In the genomic region with DNA sequence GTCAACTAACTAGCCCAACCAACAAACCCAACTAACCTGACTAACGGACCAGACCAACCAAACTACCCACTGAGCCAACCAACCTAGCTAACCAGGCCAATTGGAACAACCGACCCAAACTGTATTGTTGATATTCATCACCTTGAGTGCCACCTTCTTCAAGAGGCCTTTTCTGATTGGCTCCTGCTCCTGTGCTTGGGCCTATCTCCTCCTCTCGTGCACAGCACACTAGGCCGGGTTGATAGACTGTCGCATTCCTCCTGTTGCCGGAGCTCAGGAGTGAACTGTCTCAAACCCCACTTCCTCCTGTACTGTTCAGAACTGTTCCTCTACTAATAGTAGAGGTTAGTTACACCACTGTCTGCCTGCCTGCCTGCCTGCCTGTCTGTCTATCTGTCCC, we compare ENCODE assay signal across 23 mouse cellular contexts. TPM values are rescaled to one million over a fixed set of nuclear protein-coding genes. Genes with fewer than 3 reads are reported as not detected.
DNase-seq lines count a peak whose midpoint lies in the region; ATAC-seq lines count a peak whose summit lies in the region.
"Had no signal": no experiment of that assay in that cellular context is flagged by ENCODE, and none has a peak within 500 bp of the region (broad histone marks: within the 10 kb centered on the region; RNA-seq: fewer than 3 reads in every experiment).

No protein-coding gene starts in this region.

- H3K4me3 ChIP-seq in liver, embryonic 16.5 days (ENCODE audit: low read depth, low read length) = no peak overlapping the region
- H3K4me3 ChIP-seq in hindbrain, embryonic 10.5 days = no peak overlapping the region
- H3K4me3 ChIP-seq in embryonic facial prominence, embryonic 10.5 days = no peak overlapping the region
- H3K4me3 ChIP-seq: forebrain, embryonic 15.5 days; heart, adult 2 months; heart, embryonic 15.5 days; limb, embryonic 15.5 days; midbrain, embryonic 12.5 days; neural tube, embryonic 13.5 days had no signal

- H3K4me2 ChIP-seq in liver, embryonic 16.5 days (ENCODE audit: low read depth, low read length) = peak overlapping the region; percentile 28
- H3K4me2 ChIP-seq: forebrain, embryonic 15.5 days; heart, embryonic 15.5 days; limb, embryonic 15.5 days; midbrain, embryonic 12.5 days; neural tube, embryonic 13.5 days had no signal

- H3K9me3 ChIP-seq in liver, embryonic 16.5 days (replicated peaks; ENCODE audit: control insufficient read depth, low read length) = no peaks in the 10 kb centered on the region
- no peaks in the 10 kb centered on the region for H3K9me3 ChIP-seq in hindbrain, embryonic 10.5 days
- H3K9me3 ChIP-seq in embryonic facial prominence, embryonic 10.5 days = no peaks in the 10 kb centered on the region
- H3K9me3 ChIP-seq: forebrain, embryonic 15.5 days; heart, embryonic 15.5 days; limb, embryonic 15.5 days; midbrain, embryonic 12.5 days; neural tube, embryonic 13.5 days had no signal

- no peak overlapping the region for H3K27ac ChIP-seq in liver, embryonic 16.5 days (ENCODE audit: low read length)
- no peak overlapping the region for H3K27ac ChIP-seq in hindbrain, embryonic 10.5 days
- no peak overlapping the region for H3K27ac ChIP-seq in embryonic facial prominence, embryonic 10.5 days (replicated peaks)
- H3K27ac ChIP-seq: forebrain, embryonic 15.5 days; heart, adult 2 months; heart, embryonic 15.5 days; hindbrain, postnatal 0 days; limb, embryonic 15.5 days; midbrain, embryonic 12.5 days; neural tube, embryonic 13.5 days had no signal

- peaks cover 8% of the 10 kb centered on the region for H3K4me1 ChIP-seq in liver, embryonic 16.5 days (ENCODE audit: control insufficient read depth, low read depth, low read length)
- 0 out of 2 replicates have a peak, but pooled peaks cover 5% of the 10 kb centered on the region for H3K4me1 ChIP-seq in hindbrain, embryonic 10.5 days (replicated peaks)
- peaks cover 7% of the 10 kb centered on the region; the same call in 1 of the 2 replicates for H3K4me1 ChIP-seq in embryonic facial prominence, embryonic 10.5 days
- H3K4me1 ChIP-seq: forebrain, embryonic 15.5 days; midbrain, embryonic 12.5 days; neural tube, embryonic 13.5 days had no signal

- H3K36me3 ChIP-seq in liver, embryonic 16.5 days (ENCODE audit: control insufficient read depth, insufficient read depth) = no peaks in the 10 kb centered on the region
- peaks cover 24% of the 10 kb centered on the region for H3K36me3 ChIP-seq in hindbrain, embryonic 10.5 days
- peaks cover 66% of the 10 kb centered on the region for H3K36me3 ChIP-seq in embryonic facial prominence, embryonic 10.5 days (replicated peaks)
- H3K36me3 ChIP-seq: forebrain, embryonic 15.5 days; heart, embryonic 15.5 days; neural tube, embryonic 13.5 days had no signal

- H3K9ac ChIP-seq in liver, embryonic 16.5 days (ENCODE audit: low read depth, low read length) = no peak overlapping the region
- H3K9ac ChIP-seq: forebrain, embryonic 15.5 days; heart, embryonic 15.5 days; limb, embryonic 15.5 days; midbrain, embryonic 12.5 days; neural tube, embryonic 13.5 days had no signal

- 40% methylated on average over 6 of the region's 6 CpGs for WGBS in liver, embryonic 16.5 days (ENCODE audit: insufficient replicate concordance)
- 86% methylated on average over 6 of the region's 6 CpGs for WGBS in hindbrain, embryonic 10.5 days
- 87% methylated on average over 6 of the region's 6 CpGs for WGBS in embryonic facial prominence, embryonic 10.5 days

- ATAC-seq in erythroid progenitor cell, adult 5-6 weeks (replicated peaks; ENCODE audit: low FRiP score, poor library complexity, severe bottlenecking) = peak; percentile 89
- ATAC-seq in liver, embryonic 16.5 days (ENCODE audit: low read depth) = peak; percentile 88
- ATAC-seq: forebrain, embryonic 15.5 days; hindbrain, postnatal 0 days had no signal

- no peaks in the 10 kb centered on the region for H3K27me3 ChIP-seq in liver, embryonic 16.5 days (ENCODE audit: control insufficient read depth, insufficient read depth, low read depth, low read length)
- no peaks in the 10 kb centered on the region for H3K27me3 ChIP-seq in hindbrain, embryonic 10.5 days (ENCODE audit: insufficient read depth, poor library complexity, severe bottlenecking)
- H3K27me3 ChIP-seq in embryonic facial prominence, embryonic 10.5 days (replicated peaks; ENCODE audit: low read depth, poor library complexity, severe bottlenecking) = no peaks in the 10 kb centered on the region
- H3K27me3 ChIP-seq: forebrain, embryonic 15.5 days; limb, embryonic 15.5 days; midbrain, embryonic 12.5 days; neural tube, embryonic 13.5 days had no signal

- peak; percentile 27 to 45 for DNase-seq in spleen, postnatal 36 days (ENCODE audit: low spot score in 2 of 2)
- no peak for DNase-seq in spleen, postnatal 14 days (ENCODE audit: low spot score in 2 of 2)
- no peak for DNase-seq in hindbrain, embryonic 10.5 days (ENCODE audit: low spot score)
- no peak for DNase-seq in layer of hippocampus, adult 8-10 months (ENCODE audit: low spot score in 2 of 2)
- no peak for DNase-seq in embryonic facial prominence, embryonic 10.5 days (ENCODE audit: low spot score)
- DNase-seq: B cell, adult 2 months; cerebellum, adult 11-12 months; cerebellum, postnatal 36 days; gastrocnemius, postnatal 14 days; heart, adult 2 months; kidney, adult 11 months; lung, postnatal 14 days; spleen, adult 18-20 months; thymus, adult 2 months had no signal

RNA-seq across cellular contexts. Expression of a gene that starts 31.5 kb away (rescaled TPM):
- total RNA-seq in erythroid progenitor cell, adult 5-6 weeks (2015; ENCODE audit: low replicate concordance) = 2.5 TPM in 1 of 2 replicates, not detected in the other
- 0.26 TPM in 1 of 2 replicates, not detected in the other for total RNA-seq in erythroid progenitor cell, adult 5-6 weeks (2017; ENCODE audit: low replicate concordance)
- 0.82 and 1.2 TPM in 2 replicates for polyA plus RNA-seq in liver, embryonic 16.5 days (2015; fragmentation: Nextera tagmentation; extraction: Ambion mirVana)
- polyA plus RNA-seq in hindbrain, embryonic 10.5 days (2016; fragmentation: Nextera tagmentation; extraction: Ambion mirVana) = 17.2 and 17.8 TPM in 2 replicates
- 10 to 100 TPM; 11.9 to 13.8 (median 12.8) TPM for total RNA-seq in layer of hippocampus, adult 8-10 months (2022)
- 18.7 and 24.0 TPM in 2 replicates for polyA plus RNA-seq in embryonic facial prominence, embryonic 10.5 days (2016; fragmentation: Nextera tagmentation; extraction: Ambion mirVana)

RNA-seq across cellular contexts. Expression of a gene that starts 59.8 kb away (rescaled TPM):
- not detected in 2 replicates for total RNA-seq in erythroid progenitor cell, adult 5-6 weeks (2015; ENCODE audit: low replicate concordance)
- total RNA-seq in erythroid progenitor cell, adult 5-6 weeks (2017; ENCODE audit: low replicate concordance) = not detected in 2 replicates
- 0.20 and 0.24 TPM in 2 replicates for polyA plus RNA-seq in liver, embryonic 16.5 days (2015; fragmentation: Nextera tagmentation; extraction: Ambion mirVana)
- 1.9 and 2.5 TPM in 2 replicates for polyA plus RNA-seq in hindbrain, embryonic 10.5 days (2016; fragmentation: Nextera tagmentation; extraction: Ambion mirVana)
- total RNA-seq in layer of hippocampus, adult 8-10 months (2022) = 1 to 10 TPM; 1.2 to 6.0 (median 3.1) TPM
- 3.8 and 4.7 TPM in 2 replicates for polyA plus RNA-seq in embryonic facial prominence, embryonic 10.5 days (2016; fragmentation: Nextera tagmentation; extraction: Ambion mirVana)
- total RNA-seq: hematopoietic stem cell, adult 5-6 weeks had no signal
- polyA plus RNA-seq: forebrain, embryonic 15.5 days; heart, embryonic 15.5 days; hindbrain, postnatal 0 days; midbrain, embryonic 12.5 days; neural tube, embryonic 13.5 days had no signal

Comparison
In these comparisons a context has a peak if more than half of its experiments do, and no peak if none do; other contexts are left out.
1. DNase-seq: peak in spleen, postnatal 36 days (2 of 2); none in spleen, postnatal 14 days (0 of 2), hindbrain, embryonic 10.5 days (single experiment), layer of hippocampus, adult 8-10 months (0 of 2) and embryonic facial prominence, embryonic 10.5 days (single experiment).